Mouse (Mus musculus): ENCODE data around the gene Vav1. TPM values are rescaled to one million over a fixed set of nuclear protein-coding genes. Genes with fewer than 3 reads are reported as not detected.
A peak's percentile ranks its signal among the peaks of the same experiment; 100 is the strongest.

Gene Vav1
- 1 to 10 TPM; 2.9 to 9.2 (median 5.0) TPM for total RNA-seq (2022)

GRCm38 (mm10) chr17:57278943-57279590 lies at the start of gene Vav1:
Vav1 (plus strand) TSS chr17:57279100.
- DNase-seq (ENCODE audit: low spot score in 2 of 2) = no peak

GRCm38 (mm10) chr17:57229851-57230727 lies 48.8 kb upstream of the Vav1 start:
- DNase-seq (ENCODE audit: low spot score in 2 of 2) = no peak

GRCm38 (mm10) chr17:57230728-57231125 lies 48.2 kb upstream of the Vav1 start:
- DNase-seq (ENCODE audit: low spot score in 2 of 2) = no peak

GRCm38 (mm10) chr17:57231321-57231771 lies 47.6 kb upstream of the Vav1 start:
- DNase-seq (ENCODE audit: low spot score in 2 of 2) = no peak

GRCm38 (mm10) chr17:57232200-57232599 lies 46.7 kb upstream of the Vav1 start:
- no peak for DNase-seq (ENCODE audit: low spot score in 2 of 2)

GRCm38 (mm10) chr17:57233038-57233437 lies 45.9 kb upstream of the Vav1 start:
- no peak for DNase-seq (ENCODE audit: low spot score in 2 of 2)

- no peak for DNase-seq (ENCODE audit: low spot score in 2 of 2)
Measured at GRCm38 (mm10) chr17:57234254-57234928, 44.5 kb upstream of the Vav1 start.

GRCm38 (mm10) chr17:57235803-57236202 lies 43.1 kb upstream of the Vav1 start:
- DNase-seq (ENCODE audit: low spot score in 2 of 2) = no peak

GRCm38 (mm10) chr17:57237181-57237580 lies 41.7 kb upstream of the Vav1 start:
- no peak for DNase-seq (ENCODE audit: low spot score in 2 of 2)

- DNase-seq (ENCODE audit: low spot score in 2 of 2) = no peak
Measured at GRCm38 (mm10) chr17:57243650-57244370, 35.1 kb upstream of the Vav1 start.

- no peak for DNase-seq (ENCODE audit: low spot score in 2 of 2)
Measured at GRCm38 (mm10) chr17:57245311-57245929, 33.5 kb upstream of the Vav1 start.

GRCm38 (mm10) chr17:57246663-57247392 lies 32.1 kb upstream of the Vav1 start:
- no peak for DNase-seq (ENCODE audit: low spot score in 2 of 2)

GRCm38 (mm10) chr17:57247393-57248200 lies 31.3 kb upstream of the Vav1 start:
- DNase-seq (ENCODE audit: low spot score in 2 of 2) = peak; percentile 82 to 99

GRCm38 (mm10) chr17:57248201-57248699 lies 30.6 kb upstream of the Vav1 start, which contains the start of gene Gpr108:
Gpr108 (minus strand) TSS chr17:57248446.
- DNase-seq (ENCODE audit: low spot score in 2 of 2) = peak; percentile 72 to 87

- DNase-seq (ENCODE audit: low spot score in 2 of 2) = no peak
Measured at GRCm38 (mm10) chr17:57248771-57249170, 30.1 kb upstream of the Vav1 start.

GRCm38 (mm10) chr17:57249186-57250181 lies 29.4 kb upstream of the Vav1 start, which contains the start of gene Trip10:
Trip10 (plus strand) TSS chr17:57249455.
- DNase-seq (ENCODE audit: low spot score in 2 of 2) = peak; percentile 70 to 77

- DNase-seq (ENCODE audit: low spot score in 2 of 2) = no peak
Measured at GRCm38 (mm10) chr17:57250461-57251160, 28.3 kb upstream of the Vav1 start.

Data from left cerebral cortex, adult 8-10 months (tissue).